Mouse (Mus musculus) lung, embryonic 15.5 days (tissue): ENCODE measurements around the gene Teddm1a. TPM values are rescaled to one million over a fixed set of nuclear protein-coding genes. Genes with fewer than 3 reads are reported as not detected.

ENCODE experiments used
- ATAC-seq: fragments of 200-750 bp; cut with Nextera tagmentation; 2 replicates; pipeline ENCODE4 v1.8.0; 2017; ENCODE audit warnings: moderate number of reproducible peaks, borderline replicate concordance; ENCODE audit not compliant: low FRiP score, low TSS enrichment; ENCODE audit errors: extremely low read depth
- H3K27ac ChIP-seq: fragments of 300-500 bp; sonication (generic); 2 replicates; pipeline ENCODE4 v1.5.1; 2015; ENCODE audit warnings: moderate library complexity, mild to moderate bottlenecking, inconsistent platforms
- H3K27me3 ChIP-seq: fragments of 300-500 bp; sonication (generic); 2 replicates; pipeline ENCODE4 v1.6.1; 2015; ENCODE audit warnings: inconsistent platforms
- H3K36me3 ChIP-seq: fragments of 300-500 bp; sonication (generic); 2 replicates; pipeline ENCODE4 v1.6.1; 2015; ENCODE audit warnings: inconsistent platforms
- H3K4me1 ChIP-seq: fragments of 300-500 bp; sonication (generic); 2 replicates; pipeline ENCODE4 v1.6.1; 2015; ENCODE audit warnings: inconsistent platforms
- H3K4me2 ChIP-seq: fragments of 300-500 bp; sonication (generic); 2 replicates; pipeline ENCODE4 v1.6.1; 2015; ENCODE audit warnings: inconsistent platforms, mild to moderate bottlenecking, moderate library complexity
- H3K4me3 ChIP-seq: fragments of 300-500 bp; sonication (generic); 2 replicates; pipeline ENCODE4 v1.5.1; 2015; ENCODE audit warnings: mild to moderate bottlenecking, inconsistent platforms
- H3K9ac ChIP-seq: fragments of 300-500 bp; sonication (generic); 2 replicates; pipeline ENCODE4 v1.6.1; 2015; ENCODE audit warnings: inconsistent platforms
- H3K9me3 ChIP-seq: fragments of 300-500 bp; sonication (generic); 2 replicates; pipeline ENCODE4 v1.6.1; 2016; ENCODE audit warnings: inconsistent platforms
- WGBS: fragments of 180-500 bp; shearing (Covaris S2); methylation state at CpG from one replicate; pipeline ENCODE4 v1.1.7; 2015; 5-methylcytosine and 5-hydroxymethylcytosine counted together
- microRNA-seq: library from miRNA; unstranded; fragments of <30 nt; microRNA quantifications from one replicate; pipeline ENCODE4, GENCODE M21; 2016
- polyA plus RNA-seq: library from polyadenylated mRNA; unstranded; fragments of >200 nt; fragmentation: Nextera tagmentation; extraction: Ambion mirVana; gene quantifications from 2 replicates; pipeline ENCODE4 v1.2.1, GENCODE M21; 2015

Teddm1a gene
- polyA plus RNA-seq, 1 experiment from 2014 or later = not detected

- Histone ChIP-seq H3K27me3 (no peaks in the 10 kb centered on the region), H3K9me3 (no peaks in the 10 kb centered on the region), H3K4me2 (no peak overlapping the region), H3K4me3 (no peak overlapping the region), H3K36me3 (no peaks in the 10 kb centered on the region), H3K4me1 (no peaks in the 10 kb centered on the region), H3K27ac (no peak overlapping the region), H3K9ac (no peak overlapping the region)
- WGBS = 38% methylated on average over 1 of the region's 1 CpGs
- ATAC-seq = no peak
Measured at GRCm38 (mm10) chr1:153933772-153934171, 42.2 kb downstream of the Teddm1a start.

- Histone ChIP-seq H3K9ac (no peak overlapping the region), H3K27ac (no peak overlapping the region), H3K27me3 (no peaks in the 10 kb centered on the region), H3K36me3 (no peaks in the 10 kb centered on the region), H3K4me2 (no peak overlapping the region), H3K4me3 (no peak overlapping the region), H3K9me3 (no peaks in the 10 kb centered on the region), H3K4me1 (no peaks in the 10 kb centered on the region)
- WGBS = 76% methylated on average over 12 of the region's 12 CpGs
- no peak for ATAC-seq
Measured at GRCm38 (mm10) chr1:153935844-153936380, 44.4 kb downstream of the Teddm1a start.

- ATAC-seq = no peak
- Histone ChIP-seq H3K4me1 (no peaks in the 10 kb centered on the region), H3K9me3 (no peaks in the 10 kb centered on the region), H3K4me3 (no peak overlapping the region), H3K9ac (no peak overlapping the region), H3K36me3 (no peaks in the 10 kb centered on the region), H3K4me2 (no peak overlapping the region), H3K27ac (no peak overlapping the region), H3K27me3 (no peaks in the 10 kb centered on the region)
- 100% methylated on average over 2 of the region's 2 CpGs for WGBS
Measured at GRCm38 (mm10) chr1:153937025-153937424, 45.5 kb downstream of the Teddm1a start.

- no peaks in the 10 kb centered on the region for H3K9me3 ChIP-seq
- no peaks in the 10 kb centered on the region for H3K36me3 ChIP-seq
- H3K9ac ChIP-seq = no peak overlapping the region
- ATAC-seq = no peak
- 81% methylated on average over 2 of the region's 2 CpGs for WGBS
- no peaks in the 10 kb centered on the region for H3K27me3 ChIP-seq
- no peak overlapping the region for H3K4me2 ChIP-seq
- H3K4me3 ChIP-seq = no peak overlapping the region
- no peaks in the 10 kb centered on the region for H3K4me1 ChIP-seq
- no peak overlapping the region for H3K27ac ChIP-seq
Measured at GRCm38 (mm10) chr1:153940986-153941385, 49.4 kb downstream of the Teddm1a start.

Small RNAs within 50 kb of the gene (microRNA-seq; reads per million reads assigned to microRNA genes)
- gene Mir8114 = 15.0 reads per million, percentile 33 among the genes with 10 or more reads in this experiment

Other genes with a start within 250 kb of the Teddm1a start
- 0.14 and 0.20 TPM in 2 replicates for gene Rgs8, start 238.7 kb upstream of the Teddm1a start, polyA plus RNA-seq
- 1.7 and 1.9 TPM in 2 replicates for gene Rgs16, start 151.4 kb upstream of the Teddm1a start, polyA plus RNA-seq
- gene Rnasel, start 142.3 kb upstream of the Teddm1a start, polyA plus RNA-seq = 5.3 and 7.0 TPM in 2 replicates
- not detected in 2 replicates for gene Rgsl1, start 47.6 kb upstream of the Teddm1a start, polyA plus RNA-seq
- 0.11 and 0.16 TPM in 2 replicates for gene Teddm1b, start 17.4 kb upstream of the Teddm1a start, polyA plus RNA-seq
- 105 and 112 TPM in 2 replicates for gene Glul, start 8.2 kb downstream of the Teddm1a start, polyA plus RNA-seq
- gene Teddm2, start 8.5 kb downstream of the Teddm1a start, polyA plus RNA-seq = 0.40 and 0.41 TPM in 2 replicates